Mouse (Mus musculus) liver, postnatal 0 days (tissue): ENCODE data around the gene Mlycd.

Experiments
- CTCF ChIP-seq: sonication (generic); IDR thresholded peaks from 2 replicates; pipeline ENCODE4 v1.5.1; 2016; ENCODE audit warnings: antibody characterized with exemption, low read depth
- EP300 ChIP-seq: IDR thresholded peaks from 2 replicates; pipeline ENCODE4 v1.6.1; 2016; ENCODE audit warnings: antibody characterized with exemption, low read depth, mild to moderate bottlenecking

GRCm38 (mm10) chr8:119400122-119400671, 5.5 kb downstream of the Mlycd start:
- no peak for TF ChIP-seq CTCF
- TF ChIP-seq EP300: no peak
